Mouse (Mus musculus): Measurements from ENCODE around the gene Coro1b. TPM values are rescaled to one million over a fixed set of nuclear protein-coding genes. Genes with fewer than 3 reads are reported as not detected.
A peak's percentile ranks its signal among the peaks of the same experiment; 100 is the strongest.

Coro1b gene
- total and polyA plus RNA-seq, 3 experiments = 179 to 265 (median 194) TPM

DNA sequence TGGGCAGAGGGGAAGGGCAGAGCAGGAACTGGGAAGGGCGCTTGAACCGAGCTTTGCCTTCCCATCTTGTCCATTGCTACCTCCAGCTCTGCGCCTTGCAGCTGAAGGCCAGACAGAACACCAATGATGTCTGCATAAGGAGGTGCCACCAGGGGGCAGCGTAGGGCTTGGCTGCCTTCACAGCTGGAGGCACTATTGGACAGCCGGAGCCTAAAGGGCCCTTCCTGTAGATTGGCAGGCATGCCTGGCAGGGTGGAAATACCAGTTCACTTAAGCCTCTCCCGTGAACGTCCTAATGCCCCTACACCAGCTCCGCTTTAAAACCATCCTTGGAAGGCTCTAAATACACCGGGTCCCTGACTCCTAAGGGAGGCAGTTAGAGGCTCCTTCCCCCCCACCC is 49.4 kb upstream of the Coro1b start:
- Histone ChIP-seq H3K9ac (ENCODE audit: insufficient read depth, low read depth) (peak overlapping the region; percentile 51), H3K4me2 (ENCODE audit: insufficient read depth, low read depth, poor library complexity, severe bottlenecking) (peak overlapping the region; percentile 89), H3K4me3 (replicated peaks in 1 of 3; ENCODE audit: low read depth in 2 of 3, low read length in 2 of 3, poor library complexity in 1 of 3) (peak overlapping the region in 2 of 3 experiments; percentile 87 to 92), H3K36me3 (replicated peaks in 1 of 2; ENCODE audit: control insufficient read depth in 1 of 2, insufficient read depth in 1 of 2, low read length in 1 of 2) (peaks cover 23 to 39% of the 10 kb centered on the region in 2 experiments), H3K27me3 (replicated peaks) (no peaks in the 10 kb centered on the region), H3K4me1 (ENCODE audit: control insufficient read depth in 1 of 2, insufficient read depth in 2 of 2) (peaks cover 18 to 64% of the 10 kb centered on the region in 2 experiments), H3K9me3 (replicated peaks; ENCODE audit: low read length) (no peaks in the 10 kb centered on the region), H3K27ac (ENCODE audit: insufficient read depth, low read depth) (peak overlapping the region; percentile 78), H3K79me2 (replicated peaks; ENCODE audit: control insufficient read depth, extremely low read depth, insufficient read depth, poor library complexity, severe bottlenecking) (peaks cover 9% of the 10 kb centered on the region)
- TF ChIP-seq POLR2A (IDR thresholded peaks at IDR 0.05; ENCODE audit: low read depth, low read length) = 0 out of 2 replicates have a peak, but pooled peaks have one; percentile 28
- peak; percentile 97 for TF ChIP-seq SMC3 (IDR thresholded peaks at IDR 0.05; ENCODE audit: low read depth, low read length)
- TF ChIP-seq ZC3H11A (IDR thresholded peaks at IDR 0.05; ENCODE audit: low read depth, low read length) = peak; percentile 48
- TF ChIP-seq MXI1 (IDR thresholded peaks at IDR 0.05; ENCODE audit: low read depth, low read length) = peak; percentile 66
- TF ChIP-seq TBP (conservative IDR thresholded peaks at IDR 0.05; ENCODE audit: low read depth, low read length) = no peak
- no peak for TF ChIP-seq USF1 (IDR thresholded peaks at IDR 0.05; ENCODE audit: low read depth, low read length)
- TF ChIP-seq ELF1 (IDR thresholded peaks at IDR 0.05; ENCODE audit: low read depth, low read length) = peak; percentile 56; the same call in 1 of the 2 replicates
- TF ChIP-seq PAX5 (IDR thresholded peaks at IDR 0.05; ENCODE audit: low read length) = no peak
- peak; percentile 64 to 97 for TF ChIP-seq CTCF (conservative IDR thresholded peaks at IDR 0.05 in 1 of 2, IDR thresholded peaks at IDR 0.05 in 1 of 2; ENCODE audit: low read depth in 2 of 2, low read length in 2 of 2)
- 0 out of 2 replicates have a peak, but pooled peaks have one; percentile 27 for TF ChIP-seq BHLHE40 (IDR thresholded peaks at IDR 0.05; ENCODE audit: low read depth, low read length)
- TF ChIP-seq MAZ (IDR thresholded peaks at IDR 0.05; ENCODE audit: low read depth, low read length) = peak; percentile 73; the same call in 1 of the 2 replicates
- peak; percentile 40; the same call in 1 of the 2 replicates for TF ChIP-seq MAX (IDR thresholded peaks at IDR 0.05; ENCODE audit: low read length)
- TF ChIP-seq NELFE (IDR thresholded peaks at IDR 0.05; ENCODE audit: low read depth, low read length) = peak; percentile 29; the same call in 1 of the 2 replicates
- no peak; the same call in 1 of the 2 replicates for TF ChIP-seq MEF2A (IDR thresholded peaks at IDR 0.05; ENCODE audit: borderline replicate concordance, low read depth, low read length)
- peak; percentile 58 for TF ChIP-seq HCFC1 (IDR thresholded peaks at IDR 0.05; ENCODE audit: low read depth, low read length)
- peak; percentile 50; the same call in 1 of the 2 replicates for TF ChIP-seq TCF12 (IDR thresholded peaks at IDR 0.05; ENCODE audit: low read depth, low read length)
- TF ChIP-seq RAD21 (IDR thresholded peaks at IDR 0.05; ENCODE audit: low read depth, low read length) = peak; percentile 88
- 0 out of 2 replicates have a peak, but pooled peaks have one; percentile 28 for TF ChIP-seq ETS1 (conservative IDR thresholded peaks at IDR 0.05; ENCODE audit: low read depth, low read length)
- peak; percentile 82 for TF ChIP-seq SIN3A (IDR thresholded peaks at IDR 0.05; ENCODE audit: low read length)
- TF ChIP-seq NRF1 (IDR thresholded peaks at IDR 0.05; ENCODE audit: low read depth, low read length) = peak; percentile 33; the same call in 1 of the 2 replicates
- 0 out of 2 replicates have a peak, but pooled peaks have one; percentile 9 for TF ChIP-seq CHD2 (IDR thresholded peaks at IDR 0.05; ENCODE audit: low read length)
- 0 out of 2 replicates have a peak, but pooled peaks have one; percentile 35 for TF ChIP-seq MYC (IDR thresholded peaks at IDR 0.05; ENCODE audit: low read depth, low read length)
- no peak for TF ChIP-seq UBTF (IDR thresholded peaks at IDR 0.05; ENCODE audit: low read depth, low read length)
- no peak for TF ChIP-seq KAT2A (IDR thresholded peaks at IDR 0.05; ENCODE audit: insufficient replicate concordance, low read length)
- in situ Hi-C loops (cut with MboI; ENCODE audit: low pct_ligation_motif_present, low pct_unique_long_range_greater_than_20kb, low sequenced_read_pairs) (no loop called here), dilution Hi-C loops (cut with MboI; ENCODE audit: extremely low pct_ligation_motif_present, extremely low pct_unique_long_range_greater_than_20kb, low sequenced_read_pairs) (no loop called here)
- peak; percentile 94 for DNase-seq (ENCODE audit: extremely low read depth)
